Mouse (Mus musculus): Measurements from ENCODE around the gene Fcrl5.

DNA sequence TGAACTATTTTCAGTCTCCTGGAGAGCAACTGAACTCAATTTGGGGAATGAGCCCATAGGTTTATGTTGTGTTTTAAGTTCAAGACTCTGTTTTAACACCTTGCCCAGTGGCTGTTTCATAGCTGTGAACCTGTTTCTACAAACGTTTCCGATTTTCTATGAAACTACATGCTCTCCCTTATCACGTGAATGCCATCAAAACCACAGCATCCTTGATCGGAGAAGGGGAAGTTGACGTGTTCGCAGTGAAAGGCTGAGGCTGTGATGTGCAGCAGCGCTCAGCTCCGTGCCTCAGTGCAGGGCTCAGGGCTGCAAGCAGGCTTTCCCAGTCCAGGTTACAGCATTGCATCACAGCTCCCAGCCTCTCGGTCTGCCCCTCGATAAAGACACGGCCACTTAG lies 94.0 kb downstream of the Fcrl5 start:
- TF ChIP-seq CTCF (IDR thresholded peaks at IDR 0.05; ENCODE audit: control insufficient read depth, insufficient read depth, insufficient replicate concordance, low read depth, low read length) (no peak), POLR2A (IDR thresholded peaks at IDR 0.05; ENCODE audit: control insufficient read depth, low read depth, low read length) (no peak)

All from testis, adult 2 months (tissue).